Comparison of ENCODE assay signal across 10 mouse cellular contexts in genomic region chr9:58214519-58215180, GRCm38 (mm10). TPM values are rescaled to one million over a fixed set of nuclear protein-coding genes. Genes with fewer than 3 reads are reported as not detected.
DNase-seq lines count a peak whose midpoint lies in the region; ATAC-seq and TF ChIP-seq lines count a peak whose summit lies in the region.
"Had no signal": no experiment of that assay in that cellular context is flagged by ENCODE, and none has a peak within 500 bp of the region (broad histone marks: within the 10 kb centered on the region; RNA-seq: fewer than 3 reads in every experiment).

No protein-coding gene starts in this region.

- peak; percentile 61; the same call in 1 of the 2 replicates for TF ChIP-seq EP300 in lung, postnatal 0 days (IDR thresholded peaks at IDR 0.05)

- H3K9me3 ChIP-seq in kidney, embryonic 15.5 days (replicated peaks), result no peaks in the 10 kb centered on the region
- no peaks in the 10 kb centered on the region for H3K9me3 ChIP-seq in lung, postnatal 0 days (ENCODE audit: low read length)
- H3K9me3 ChIP-seq: midbrain, embryonic 15.5 days had no signal

- H3K27ac ChIP-seq in kidney, adult 2 months (ENCODE audit: insufficient read depth, low read depth, low read length), result peak overlapping the region; percentile 74
- H3K27ac ChIP-seq in kidney, embryonic 15.5 days, result peak overlapping the region; percentile 87
- no peak overlapping the region for H3K27ac ChIP-seq in lung, postnatal 0 days (ENCODE audit: low read length)
- H3K27ac ChIP-seq: midbrain, embryonic 15.5 days had no signal

- peak; percentile 52; the same call in 1 of the 2 replicates for ATAC-seq in kidney, embryonic 15.5 days (replicated peaks; ENCODE audit: low FRiP score)
- peak; percentile 43 for ATAC-seq in lung, postnatal 0 days
- no peak for ATAC-seq in megakaryocyte, adult 5-6 weeks (ENCODE audit: poor library complexity, severe bottlenecking)
- ATAC-seq: midbrain, embryonic 15.5 days had no signal

- no peak overlapping the region for H3K4me3 ChIP-seq in kidney, adult 2 months (ENCODE audit: insufficient read depth, low read depth, low read length)
- H3K4me3 ChIP-seq in kidney, embryonic 15.5 days (replicated peaks), result no peak overlapping the region
- H3K4me3 ChIP-seq in lung, postnatal 0 days (ENCODE audit: low read depth, low read length), result no peak overlapping the region
- H3K4me3 ChIP-seq: midbrain, embryonic 15.5 days had no signal

- no peak for TF ChIP-seq CTCF in kidney, adult 2 months (conservative IDR thresholded peaks at IDR 0.05; ENCODE audit: insufficient read depth, insufficient read length, low read depth, low read length)
- TF ChIP-seq CTCF in lung, postnatal 0 days (IDR thresholded peaks at IDR 0.05), result no peak

- peak; percentile 83 for DNase-seq in kidney, adult 2 months
- no peak for DNase-seq in kidney, adult 18-20 months
- DNase-seq in c-Kit-negative CD71-positive TER-119-positive erythroid progenitor cells, embryonic 14.5 days (ENCODE audit: low read depth, low spot score), result peak; percentile 59
- peak; percentile 63 for DNase-seq in lung, postnatal 0 days (ENCODE audit: low spot score)
- DNase-seq in thymus, postnatal 25 days, result no peak
- DNase-seq in cerebellum, postnatal 4 days (ENCODE audit: low spot score in 2 of 2), result no peak

- H3K27me3 ChIP-seq in kidney, adult 2 months (replicated peaks; ENCODE audit: control insufficient read depth, insufficient read depth, low read length), result no peaks in the 10 kb centered on the region
- no peaks in the 10 kb centered on the region for H3K27me3 ChIP-seq in kidney, embryonic 15.5 days
- no peaks in the 10 kb centered on the region for H3K27me3 ChIP-seq in lung, postnatal 0 days (replicated peaks; ENCODE audit: insufficient read depth, low read length)
- H3K27me3 ChIP-seq: midbrain, embryonic 15.5 days had no signal

- WGBS in kidney, adult 2 months, result 38% methylated on average over 8 of the region's 8 CpGs
- 29% methylated on average over 8 of the region's 8 CpGs for WGBS in kidney, embryonic 15.5 days
- 38% methylated on average over 8 of the region's 8 CpGs for WGBS in lung, postnatal 0 days

- no peak for TF ChIP-seq POLR2A in kidney, adult 2 months (IDR thresholded peaks at IDR 0.05; ENCODE audit: low read depth, low read length)

- no peak overlapping the region for H3K4me2 ChIP-seq in kidney, embryonic 15.5 days
- no peak overlapping the region for H3K4me2 ChIP-seq in lung, postnatal 0 days (replicated peaks; ENCODE audit: low read depth, low read length)
- H3K4me2 ChIP-seq: midbrain, embryonic 15.5 days had no signal

- no peak overlapping the region for H3K9ac ChIP-seq in kidney, embryonic 15.5 days
- H3K9ac ChIP-seq in lung, postnatal 0 days (replicated peaks; ENCODE audit: low read depth), result no peak overlapping the region
- H3K9ac ChIP-seq: midbrain, embryonic 15.5 days had no signal

- H3K36me3 ChIP-seq in kidney, adult 2 months (ENCODE audit: control insufficient read depth, insufficient read depth, low read length), result no peaks in the 10 kb centered on the region
- H3K36me3 ChIP-seq in kidney, embryonic 15.5 days, result peaks cover 9% of the 10 kb centered on the region
- H3K36me3 ChIP-seq in lung, postnatal 0 days (ENCODE audit: insufficient read depth, low read length), result no peaks in the 10 kb centered on the region
- H3K36me3 ChIP-seq: midbrain, embryonic 15.5 days had no signal

- H3K4me1 ChIP-seq in kidney, adult 2 months (ENCODE audit: control insufficient read depth, insufficient read depth, low read length), result no peaks in the 10 kb centered on the region
- peaks cover 40% of the 10 kb centered on the region for H3K4me1 ChIP-seq in kidney, embryonic 15.5 days
- H3K4me1 ChIP-seq in lung, postnatal 0 days (ENCODE audit: insufficient read depth, low read depth, low read length), result peaks cover 10% of the 10 kb centered on the region; the same call in 1 of the 2 replicates

RNA-seq across cellular contexts. Expression of gene Islr2, which starts 10.5 kb away (rescaled TPM):
- 0.75 and 1.7 TPM in 2 replicates for polyA plus RNA-seq in kidney, adult 2 months (2012; rRNA removed)
- 0.39 and 0.51 TPM in 2 replicates for polyA plus RNA-seq in kidney, embryonic 15.5 days (2015; fragmentation: Nextera tagmentation; extraction: Ambion mirVana)
- not detected in 2 replicates for polyA plus RNA-seq in lung, postnatal 0 days (2015; fragmentation: Nextera tagmentation; extraction: Ambion mirVana)
- total RNA-seq in megakaryocyte, adult 5-6 weeks (2015), result not detected in 2 replicates
- total RNA-seq in megakaryocyte, adult 5-6 weeks (2017), result not detected in 2 replicates
- total RNA-seq: granulocyte monocyte progenitor cell, adult 5-6 weeks had no signal

RNA-seq across cellular contexts. Expression of gene Islr, which starts 10.5 kb away (rescaled TPM):
- 32.0 and 41.7 TPM in 2 replicates for polyA plus RNA-seq in kidney, adult 2 months (2012; rRNA removed)
- polyA plus RNA-seq in kidney, embryonic 15.5 days (2015; fragmentation: Nextera tagmentation; extraction: Ambion mirVana), result 78.7 and 94.7 TPM in 2 replicates
- 21.6 and 28.5 TPM in 2 replicates for polyA plus RNA-seq in lung, postnatal 0 days (2015; fragmentation: Nextera tagmentation; extraction: Ambion mirVana)
- 0.16 and 0.33 TPM in 2 replicates for total RNA-seq in megakaryocyte, adult 5-6 weeks (2015)
- not detected in 2 replicates for total RNA-seq in megakaryocyte, adult 5-6 weeks (2017)

RNA-seq across cellular contexts. Expression of gene Pml, which starts 34.9 kb away (rescaled TPM):
- 27.0 and 27.6 TPM in 2 replicates for polyA plus RNA-seq in kidney, adult 2 months (2012; rRNA removed)
- polyA plus RNA-seq in kidney, embryonic 15.5 days (2015; fragmentation: Nextera tagmentation; extraction: Ambion mirVana), result 21.0 and 24.7 TPM in 2 replicates
- polyA plus RNA-seq in lung, postnatal 0 days (2015; fragmentation: Nextera tagmentation; extraction: Ambion mirVana), result 6.4 and 6.8 TPM in 2 replicates
- total RNA-seq in megakaryocyte, adult 5-6 weeks (2015), result 37.7 and 41.3 TPM in 2 replicates
- total RNA-seq in megakaryocyte, adult 5-6 weeks (2017), result 15.5 and 17.4 TPM in 2 replicates

RNA-seq across cellular contexts. Expression of gene Stoml1, which starts 38.3 kb away (rescaled TPM):
- 32.5 and 32.6 TPM in 2 replicates for polyA plus RNA-seq in kidney, adult 2 months (2012; rRNA removed)
- 29.9 and 33.6 TPM in 2 replicates for polyA plus RNA-seq in kidney, embryonic 15.5 days (2015; fragmentation: Nextera tagmentation; extraction: Ambion mirVana)
- polyA plus RNA-seq in lung, postnatal 0 days (2015; fragmentation: Nextera tagmentation; extraction: Ambion mirVana), result 30.8 and 34.3 TPM in 2 replicates
- 5.8 and 6.1 TPM in 2 replicates for total RNA-seq in megakaryocyte, adult 5-6 weeks (2015)
- 9.4 and 11.9 TPM in 2 replicates for total RNA-seq in megakaryocyte, adult 5-6 weeks (2017)

Comparison
In these comparisons a context has a peak if more than half of its experiments do, and no peak if none do; other contexts are left out.
1. DNase-seq: peak in kidney, adult 2 months (single experiment), c-Kit-negative CD71-positive TER-119-positive erythroid progenitor cells, embryonic 14.5 days (single experiment) and lung, postnatal 0 days (single experiment); none in kidney, adult 18-20 months (single experiment), thymus, postnatal 25 days (single experiment) and cerebellum, postnatal 4 days (0 of 2).